ENCODE assay signal across 9 mouse cellular contexts in genomic region chr2:84266883-84267554, GRCm38 (mm10).
A peak's percentile ranks its signal among the peaks of the same experiment; 100 is the strongest.
DNase-seq lines count a peak whose midpoint lies in the region; ATAC-seq lines count a peak whose summit lies in the region.
"Had no signal": no experiment of that assay in that cellular context is flagged by ENCODE, and none has a peak within 500 bp of the region (broad histone marks: within the 10 kb centered on the region; RNA-seq: fewer than 3 reads in every experiment).

No protein-coding gene starts in this region.

- intact Hi-C loops in heart, postnatal 25 days (cut with DNase I) = no loop called here
- intact Hi-C loops in left cerebral cortex, postnatal 4 days (cut with DNase I) = no loop called here

- peak; percentile 65 for ATAC-seq in megakaryocyte progenitor cell, adult 5-6 weeks (replicated peaks; ENCODE audit: poor library complexity)
- no peak for ATAC-seq in activated CD4-positive, CD25-positive, alpha-beta regulatory T cell, adult 4 months

- peak; percentile 10 to 39 for DNase-seq in heart, adult 9 months (ENCODE audit: low spot score in 2 of 2)
- DNase-seq in heart, postnatal 25 days (ENCODE audit: low spot score) = no peak
- DNase-seq in embryo, embryonic 11 days = peak; percentile 43
- peak; percentile 24 for DNase-seq in kidney, postnatal 14 days
- no peak for DNase-seq in left cerebral cortex, postnatal 4 days
- no peak for DNase-seq in frontal cortex, postnatal 10 days (ENCODE audit: low spot score in 2 of 2)
- DNase-seq: right cerebral cortex, postnatal 4 days had no signal

Comparison
In these comparisons a context has a peak if more than half of its experiments do, and no peak if none do; other contexts are left out.
1. DNase-seq: peak in heart, adult 9 months (2 of 2), embryo, embryonic 11 days (single experiment) and kidney, postnatal 14 days (single experiment); none in heart, postnatal 25 days (single experiment), left cerebral cortex, postnatal 4 days (single experiment) and frontal cortex, postnatal 10 days (0 of 2).